Mouse (Mus musculus) left cerebral cortex, postnatal 10 days (tissue): ENCODE data around the gene Pyroxd2. TPM values are rescaled to one million over a fixed set of nuclear protein-coding genes. Genes with fewer than 3 reads are reported as not detected.
"Not testable (repeated sequence)": the region's sequence is repeated elsewhere in the genome, so short reads cannot be mapped to it uniquely, and the experiment has no call there.

Experiments used
- DNase-seq, 2 experiments: peaks; one replicate each; pipeline ENCODE4 v3.0.0; 2021 to 2022; ENCODE audit warnings: low spot score in 2 of 2, mixed read lengths in 1 of 2; ENCODE audit errors: extremely low spot score in 1 of 2
- intact Hi-C: fragments of 180-260 bp; cut with DNase I; formaldehyde crosslinking; loops from one replicate; pipeline ENCODE4 v1.15.1; 2025
- total RNA-seq, 2 experiments: library from RNA; stranded (reverse); gene quantifications; 2 replicates each; pipeline ENCODE4 v1.2.3; 2021

The Pyroxd2 gene
- total RNA-seq, 2 experiments from 2014 or later, result 2.6 to 2.7 TPM

DNA sequence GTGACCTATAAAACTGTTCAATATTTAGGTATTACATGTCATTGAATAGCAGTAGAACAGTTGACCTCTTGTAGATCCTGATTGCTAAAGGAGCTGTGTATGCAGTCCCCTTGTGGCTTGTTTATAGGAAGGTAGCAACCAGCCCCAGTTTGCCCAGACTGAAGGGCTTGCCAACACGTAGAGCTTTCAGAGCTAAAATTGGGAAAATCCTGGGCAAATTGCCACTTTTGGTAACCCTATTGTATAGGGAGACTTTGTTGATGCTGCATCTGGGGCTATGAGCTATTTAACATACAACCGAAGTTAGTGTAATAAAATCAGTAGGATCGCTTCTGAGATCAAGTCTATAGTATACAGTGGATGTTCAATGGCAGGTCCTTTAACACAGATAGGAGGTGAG lies 34.5 kb downstream of the Pyroxd2 start:
- no peak for DNase-seq

DNA sequence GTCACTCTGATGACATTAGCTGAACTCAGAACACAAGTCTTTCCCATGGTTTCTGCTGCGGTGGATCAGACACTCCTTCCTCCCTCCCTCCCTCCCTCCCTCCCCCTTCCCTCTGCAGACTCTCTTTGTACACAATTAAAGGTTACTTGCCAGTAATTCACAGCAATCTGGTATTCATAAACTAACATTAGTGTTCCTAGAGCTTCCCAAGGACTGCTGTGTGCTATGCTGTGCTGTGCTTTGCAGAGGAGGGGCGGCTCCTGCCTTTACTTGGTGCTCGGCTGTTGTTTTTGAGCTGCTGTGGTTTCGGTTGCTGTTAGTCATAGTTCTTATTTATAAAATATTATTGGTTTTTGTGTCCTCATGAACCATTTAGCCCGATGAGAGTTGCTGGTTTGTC lies 34.9 kb downstream of the Pyroxd2 start:
- intact Hi-C loops, result no loop called here

More for the DNA sequence above, 34.5 kb downstream of the Pyroxd2 start:
- intact Hi-C loops, result no loop called here

DNA sequence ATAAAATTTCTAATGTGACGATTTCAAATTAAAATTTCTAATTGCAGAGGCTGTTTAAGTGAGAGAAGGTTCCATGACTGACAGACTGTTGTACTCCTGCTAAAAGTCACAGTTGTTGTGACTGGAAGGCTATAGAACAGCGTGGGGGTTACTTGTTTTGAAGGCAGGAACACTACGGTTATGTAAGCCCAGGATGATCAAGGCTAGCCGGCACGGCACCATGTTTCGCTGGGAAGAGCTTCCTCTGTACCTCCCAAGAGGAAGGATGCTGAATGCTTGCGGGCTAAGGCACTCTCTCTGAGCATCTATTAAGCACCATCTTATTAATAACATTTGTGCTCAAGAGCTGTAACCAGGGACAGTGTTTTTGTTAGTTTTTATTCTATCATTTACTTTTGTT lies 36.1 kb downstream of the Pyroxd2 start:
- intact Hi-C loops, result no loop called here
- DNase-seq, result no peak

More for the DNA sequence above, 34.9 kb downstream of the Pyroxd2 start:
- DNase-seq, result no peak

DNA sequence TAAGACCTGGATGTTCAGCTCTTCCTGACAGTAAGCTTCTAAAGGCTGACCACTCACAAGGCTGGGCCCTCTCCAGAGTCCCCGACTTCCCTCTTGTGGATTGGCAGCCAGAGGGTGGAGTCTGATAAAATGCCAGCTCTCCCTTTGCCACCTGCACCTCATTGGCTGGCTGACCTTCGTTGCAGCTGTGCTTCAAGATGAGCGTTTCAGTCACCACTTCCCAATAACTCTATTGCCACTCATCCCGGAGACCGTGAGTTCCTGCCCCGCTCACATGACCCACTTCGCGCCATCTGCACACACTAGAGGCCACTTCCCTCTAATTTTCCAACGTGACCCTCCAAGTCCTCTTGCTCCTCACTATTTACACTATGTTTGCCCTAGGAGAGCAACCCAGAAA lies 38.8 kb downstream of the Pyroxd2 start:
- intact Hi-C loops, result no loop called here
- no peak for DNase-seq

DNA sequence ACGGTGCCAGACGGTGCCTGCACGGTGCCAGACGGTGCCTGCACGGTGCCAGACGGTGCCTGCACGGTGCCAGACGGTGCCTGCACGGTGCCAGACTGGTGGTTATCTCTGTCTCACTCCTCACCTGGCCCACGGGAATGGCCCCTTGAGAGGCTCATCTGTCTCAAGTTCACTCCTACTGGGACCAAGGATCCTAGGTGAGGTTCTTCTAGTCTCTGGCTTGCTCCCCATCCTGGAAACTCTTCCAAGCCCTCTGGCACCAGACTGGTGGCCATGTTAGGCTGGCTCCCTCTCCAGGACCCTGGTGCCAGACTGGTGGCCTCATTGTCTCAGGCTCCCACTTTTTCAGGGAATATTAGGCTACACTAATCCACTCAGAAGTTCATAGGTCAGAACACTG lies 53.1 kb downstream of the Pyroxd2 start:
- intact Hi-C loops, result no loop called here

DNA sequence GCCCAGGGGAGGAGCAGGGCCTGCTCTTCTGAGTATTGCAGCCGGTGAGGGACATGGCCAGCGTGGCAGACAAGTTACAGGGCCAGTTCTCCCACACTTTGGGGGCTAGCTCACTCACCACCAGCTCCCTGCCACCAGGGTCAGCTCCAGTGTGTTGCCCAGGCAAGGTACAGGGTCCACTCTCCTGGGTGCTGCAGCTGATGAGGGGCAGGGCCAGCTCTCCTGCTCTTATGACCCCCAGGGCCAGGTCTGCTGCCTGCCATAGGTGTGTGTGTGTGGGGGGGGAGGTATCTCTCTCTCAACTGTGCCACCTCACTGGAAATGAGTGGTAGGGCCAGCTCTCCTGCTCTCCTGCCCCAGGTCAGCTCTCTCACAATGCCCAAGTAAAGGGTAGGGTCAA lies 54.0 kb downstream of the Pyroxd2 start:
- intact Hi-C loops, result no loop called here
- DNase-seq, result no peak

More for the DNA sequence above, 53.1 kb downstream of the Pyroxd2 start:
- DNase-seq, result no peak

DNA sequence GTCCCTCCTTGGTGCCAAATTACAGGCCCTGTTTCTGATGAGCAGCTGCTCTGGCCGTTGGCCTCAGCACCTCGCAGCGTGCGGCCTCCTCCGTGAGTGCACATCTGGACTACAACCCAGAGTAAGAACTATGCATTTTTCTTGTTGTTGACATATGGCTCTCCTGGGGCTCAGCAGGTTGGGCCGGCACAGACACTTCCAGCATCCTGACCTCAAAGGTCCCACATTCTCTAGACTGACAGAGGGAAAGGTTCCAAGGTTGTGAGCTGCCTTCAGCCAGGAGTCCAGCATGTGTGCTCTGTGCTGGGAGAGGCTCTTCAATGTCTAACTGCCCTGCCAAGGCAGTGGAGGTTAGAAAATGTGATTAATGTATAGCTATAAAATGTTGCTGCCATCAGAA lies 55.2 kb downstream of the Pyroxd2 start:
- DNase-seq, result no peak
- intact Hi-C loops, result no loop called here

DNA sequence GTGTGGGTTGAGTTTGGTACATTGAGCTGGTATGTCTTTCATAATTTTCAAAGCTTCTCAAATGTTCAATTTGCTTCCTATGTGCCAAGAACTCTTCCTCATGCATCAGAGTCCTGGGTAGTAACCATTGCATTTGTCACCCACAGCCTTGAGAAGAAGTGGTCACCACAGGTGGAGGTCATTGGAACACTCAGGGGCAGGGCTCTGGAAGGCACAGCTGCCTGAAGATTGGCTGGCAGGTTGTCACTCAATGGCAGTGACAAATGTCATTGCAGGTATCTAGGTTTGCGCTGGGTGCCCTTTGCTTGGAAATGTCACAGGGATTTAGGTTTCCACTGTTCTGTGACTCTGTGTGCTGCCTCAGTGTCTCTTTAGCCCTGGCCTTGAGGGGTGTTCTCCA lies 62.3 kb downstream of the Pyroxd2 start:
- intact Hi-C loops, result no loop called here
- no peak for DNase-seq

DNA sequence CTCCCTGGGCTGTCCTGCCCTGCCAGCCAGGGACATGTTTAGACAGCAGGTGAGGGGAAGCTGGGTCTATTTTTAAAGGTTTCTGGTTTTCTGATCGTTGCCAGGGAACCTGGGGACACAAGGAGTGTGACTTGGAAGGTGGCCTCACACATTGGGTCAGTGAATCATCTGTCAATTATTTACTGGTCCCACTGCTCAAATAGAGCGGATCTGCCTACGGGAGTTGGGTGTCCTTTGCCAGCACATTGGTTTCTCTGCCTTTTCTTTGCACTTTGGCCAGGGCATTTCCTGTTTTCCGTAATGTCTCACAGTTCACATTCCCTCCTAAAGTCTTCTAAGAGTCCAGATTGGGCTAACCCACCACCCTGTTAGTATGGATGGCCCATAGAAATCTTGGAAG lies 62.8 kb downstream of the Pyroxd2 start:
- intact Hi-C loops, result no loop called here
- no peak for DNase-seq

DNA sequence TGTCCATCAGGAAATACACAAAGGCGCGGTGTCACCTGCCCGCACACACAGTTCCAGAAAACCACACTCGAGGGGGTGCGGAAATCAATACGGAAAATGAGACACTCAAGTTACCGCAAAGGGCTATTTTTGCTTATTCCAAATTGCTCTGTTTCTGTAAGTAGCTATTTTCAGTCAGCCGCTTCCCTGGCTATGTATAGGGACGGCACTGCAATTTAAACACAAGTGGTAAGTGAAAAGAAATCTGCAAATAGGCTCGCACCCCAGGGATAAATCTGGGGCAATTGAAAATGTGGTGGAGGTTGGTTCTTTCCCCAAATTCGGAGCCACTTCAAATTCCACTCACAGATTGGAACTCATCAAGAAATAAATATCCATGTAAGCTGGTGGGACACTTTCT lies 63.3 kb downstream of the Pyroxd2 start:
- intact Hi-C loops, result no loop called here
- DNase-seq, result peak in 1 of 2 experiments; percentile 50

DNA sequence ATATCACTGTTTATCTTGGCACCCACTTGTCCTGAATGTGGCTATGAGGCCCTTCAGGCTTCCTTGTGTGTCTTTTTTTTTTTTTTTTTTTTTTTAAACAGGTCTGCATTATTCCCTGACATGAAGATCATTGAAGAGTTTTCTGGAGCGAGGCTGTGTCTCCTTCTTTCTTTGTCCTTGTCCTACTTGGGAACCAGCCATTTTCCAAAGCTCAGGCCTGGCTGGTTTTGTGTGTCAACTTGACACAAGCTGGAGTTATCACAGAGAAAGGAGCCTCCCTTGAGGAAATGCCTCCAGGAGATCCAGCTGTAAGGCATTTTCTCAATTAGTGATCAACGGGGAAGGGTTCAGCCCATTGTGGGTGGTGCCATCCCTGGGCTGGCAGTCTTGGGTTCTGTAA lies 69.8 kb downstream of the Pyroxd2 start:
- intact Hi-C loops, DNase-seq: not testable (repeated sequence)

DNA sequence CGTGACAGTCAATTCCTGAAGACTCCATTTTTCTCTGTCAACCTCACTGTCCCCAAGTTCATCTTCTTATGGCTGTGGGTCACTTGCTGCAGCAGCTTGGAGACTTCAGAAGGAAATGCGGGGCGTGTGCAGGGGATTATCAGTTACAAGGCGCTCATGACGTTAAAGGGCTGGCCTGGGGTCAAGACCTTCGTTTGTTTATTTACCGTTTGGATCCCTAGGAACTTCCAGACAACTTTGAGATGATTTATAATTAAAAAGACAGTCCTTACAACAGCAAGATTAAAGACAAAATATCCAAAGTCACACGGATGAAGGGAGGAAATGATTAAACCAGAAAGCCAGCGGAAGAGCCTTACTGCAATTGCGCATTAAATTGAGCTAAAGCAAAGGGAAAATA lies 74.4 kb downstream of the Pyroxd2 start:
- no peak for DNase-seq
- intact Hi-C loops, result no loop called here

DNA sequence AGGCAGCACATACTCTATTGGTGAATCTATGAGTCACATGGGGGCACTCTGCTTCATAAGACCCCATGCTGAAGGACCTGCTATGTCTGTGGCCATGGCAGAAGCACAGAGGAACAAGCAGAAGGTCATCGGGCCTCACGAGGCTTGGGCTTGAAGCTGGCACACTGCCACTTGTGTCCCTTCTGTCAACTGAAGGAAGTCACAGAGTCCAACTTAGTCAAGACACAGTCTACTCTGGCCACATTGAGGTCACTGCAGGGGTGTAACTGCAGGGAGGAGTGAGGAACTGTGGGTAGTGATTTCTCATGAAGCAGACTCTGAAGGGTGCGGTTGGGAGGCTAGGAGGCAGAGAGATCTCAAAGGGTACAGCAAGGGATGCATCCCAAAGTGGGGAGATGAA lies 75.1 kb downstream of the Pyroxd2 start:
- intact Hi-C loops, result no loop called here

DNA sequence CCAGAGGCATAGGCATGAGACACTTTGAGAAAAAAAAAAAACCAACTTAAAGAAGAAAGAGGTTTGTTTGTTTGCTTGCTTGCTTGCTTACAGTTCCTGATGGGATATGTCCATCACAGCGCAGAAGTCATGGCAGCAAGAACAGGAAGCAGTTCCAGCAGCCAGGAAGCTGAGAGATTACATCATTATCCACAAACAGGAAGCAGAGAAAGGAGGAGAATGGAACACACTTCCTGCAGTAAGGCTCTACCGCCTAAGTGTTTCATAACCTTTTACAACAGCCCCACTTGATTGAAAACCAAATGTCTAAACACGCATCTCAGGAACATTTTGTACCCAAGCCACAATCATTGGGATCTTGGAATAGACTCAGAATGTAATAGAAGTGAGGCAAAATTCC lies 75.6 kb downstream of the Pyroxd2 start:
- no peak for DNase-seq
- intact Hi-C loops, result no loop called here

More for the DNA sequence above, 75.1 kb downstream of the Pyroxd2 start:
- no peak for DNase-seq

Other genes starting within 250 kb of the Pyroxd2 start
- gene R3hcc1l, start 234.0 kb downstream of the Pyroxd2 start, total RNA-seq, result 10 to 100 TPM; 12.7 to 17.7 TPM
- under 1 TPM; 0.47 to 0.51 TPM for gene Loxl4, start 140.0 kb downstream of the Pyroxd2 start, total RNA-seq
- 10 to 100 TPM in 1 of 2 experiments, 1 to 10 TPM in 1; 8.5 to 10.8 TPM for gene Hps1, start 27.2 kb upstream of the Pyroxd2 start, total RNA-seq